Mouse (Mus musculus): Measurements from ENCODE around the gene Slc31a2. TPM values are rescaled to one million over a fixed set of nuclear protein-coding genes. Genes with fewer than 3 reads are reported as not detected.
"Not testable (repeated sequence)": the region's sequence is repeated elsewhere in the genome, so short reads cannot be mapped to it uniquely, and the experiment has no call there.

Slc31a2 gene
- polyA plus RNA-seq, 1 experiment: 8.8 TPM

DNA sequence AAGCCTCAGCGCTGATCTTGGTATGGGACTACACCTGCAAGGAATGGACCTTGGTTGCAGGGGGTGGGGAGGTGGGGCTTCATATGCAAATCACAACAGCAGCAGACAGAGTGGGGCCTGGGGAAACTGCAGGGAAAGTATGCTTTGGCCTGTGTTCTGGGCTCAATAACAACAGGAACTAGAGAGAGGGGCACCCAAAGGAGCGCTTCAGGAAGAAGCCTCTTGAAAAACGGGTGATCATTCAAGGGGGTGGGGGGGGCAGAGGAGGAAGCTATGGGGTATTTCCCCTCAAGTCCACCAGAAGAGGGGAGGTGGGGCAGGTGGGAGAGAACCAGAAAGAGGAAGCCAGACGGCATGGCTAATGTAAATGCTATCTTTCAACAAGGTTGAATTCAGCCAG is 14.0 kb upstream of the Slc31a2 start:
- H3K36me3 ChIP-seq (ENCODE audit: control insufficient read depth, insufficient read depth, low read length): no peaks in the 10 kb centered on the region
- TF ChIP-seq CTCF (IDR thresholded peaks at IDR 0.05; ENCODE audit: extremely low read depth, insufficient read length, insufficient replicate concordance, low read depth, low read length) (no peak), POLR2A (IDR thresholded peaks at IDR 0.05; ENCODE audit: low read depth, low read length) (no peak)
- H3K27ac ChIP-seq (ENCODE audit: insufficient read depth, low read depth, low read length): no peak overlapping the region
- no peaks in the 10 kb centered on the region for H3K27me3 ChIP-seq (ENCODE audit: control insufficient read depth, insufficient read depth, low read length)
- 40% methylated on average over 4 of the region's 4 CpGs for whole genome bisulfite sequencing
- H3K4me3 ChIP-seq (ENCODE audit: low read depth, low read length): no peak overlapping the region
- H3K4me1 ChIP-seq (ENCODE audit: control insufficient read depth, insufficient read depth, insufficient read length, low read length): no peaks in the 10 kb centered on the region

DNA sequence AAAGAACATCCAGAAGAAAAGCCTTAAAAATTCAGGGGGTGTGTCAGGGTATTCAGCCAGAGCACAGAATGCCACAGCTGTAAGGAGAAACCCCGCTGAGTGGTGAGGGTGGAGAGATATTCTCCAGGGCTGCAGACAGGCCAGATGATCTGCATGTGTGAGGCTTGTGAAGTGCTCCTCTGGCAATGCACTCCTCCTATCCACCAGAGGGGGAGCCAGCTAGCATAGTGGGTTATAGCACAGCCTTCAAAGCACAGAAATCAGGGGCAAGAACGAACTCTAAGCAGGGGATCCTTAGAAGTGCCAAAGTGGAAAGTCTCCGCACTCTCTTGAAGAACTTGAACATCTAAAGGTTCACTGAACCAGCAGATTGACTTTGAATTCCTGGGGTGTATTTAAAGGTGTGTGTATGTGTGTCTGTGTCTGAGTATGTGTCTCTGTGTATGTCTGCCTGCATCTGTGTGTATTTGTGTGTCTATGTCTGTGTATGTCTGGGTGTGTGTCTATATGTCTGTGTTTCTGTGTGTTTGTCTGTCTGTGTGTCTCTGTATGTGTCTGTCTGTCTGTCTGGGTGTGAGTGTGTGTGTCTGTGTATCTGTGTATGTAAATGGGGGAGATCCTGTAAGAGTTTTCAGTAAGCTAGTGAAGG is 11.3 kb upstream of the Slc31a2 start:
- whole genome bisulfite sequencing: 48% methylated on average over 3 of the region's 3 CpGs
- no peak overlapping the region for H3K27ac ChIP-seq (ENCODE audit: insufficient read depth, low read depth, low read length)

DNA sequence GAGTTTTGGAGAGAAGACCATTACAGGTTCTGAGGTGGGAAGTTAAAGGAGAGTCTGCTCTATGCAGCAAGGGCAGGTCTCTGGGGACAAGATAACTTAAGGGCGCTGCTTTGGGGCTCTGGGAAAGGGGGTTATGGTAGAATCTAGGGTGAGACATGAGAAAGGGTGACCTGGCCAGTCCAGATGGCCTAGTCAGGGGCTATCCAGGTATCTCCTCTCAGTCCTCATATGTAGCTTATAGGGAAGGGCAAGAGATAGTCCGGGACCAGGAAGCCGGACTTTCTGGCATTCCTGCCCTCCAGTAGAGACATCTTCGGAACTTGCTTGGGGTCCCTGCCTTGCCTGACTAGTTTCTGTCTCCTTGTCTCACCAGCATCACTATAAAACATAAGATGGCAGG is 10.6 kb upstream of the Slc31a2 start:
- no peaks in the 10 kb centered on the region for H3K27me3 ChIP-seq (ENCODE audit: control insufficient read depth, insufficient read depth, low read length)
- TF ChIP-seq POLR2A (IDR thresholded peaks at IDR 0.05; ENCODE audit: low read depth, low read length): no peak
- no peak for TF ChIP-seq CTCF (IDR thresholded peaks at IDR 0.05; ENCODE audit: extremely low read depth, insufficient read length, insufficient replicate concordance, low read depth, low read length)
- no peaks in the 10 kb centered on the region for H3K36me3 ChIP-seq (ENCODE audit: control insufficient read depth, insufficient read depth, low read length)
- WGBS: 89% methylated on average over 4 of the region's 4 CpGs
- H3K4me3 ChIP-seq (ENCODE audit: low read depth, low read length): no peak overlapping the region
- no peak overlapping the region for H3K27ac ChIP-seq (ENCODE audit: insufficient read depth, low read depth, low read length)
- H3K4me1 ChIP-seq (ENCODE audit: control insufficient read depth, insufficient read depth, insufficient read length, low read length): no peaks in the 10 kb centered on the region

More for the DNA sequence above, 11.3 kb upstream of the Slc31a2 start:
- Histone ChIP-seq H3K36me3 (ENCODE audit: control insufficient read depth, insufficient read depth, low read length) (no peaks in the 10 kb centered on the region), H3K27me3 (ENCODE audit: control insufficient read depth, insufficient read depth, low read length) (no peaks in the 10 kb centered on the region), H3K4me3 (ENCODE audit: low read depth, low read length) (no peak overlapping the region), H3K4me1 (ENCODE audit: control insufficient read depth, insufficient read depth, insufficient read length, low read length) (no peaks in the 10 kb centered on the region)
- no peak for TF ChIP-seq POLR2A (IDR thresholded peaks at IDR 0.05; ENCODE audit: low read depth, low read length)
- TF ChIP-seq CTCF (IDR thresholded peaks at IDR 0.05; ENCODE audit: extremely low read depth, insufficient read length, insufficient replicate concordance, low read depth, low read length): peak; percentile 28; the same call in 1 of the 2 replicates

DNA sequence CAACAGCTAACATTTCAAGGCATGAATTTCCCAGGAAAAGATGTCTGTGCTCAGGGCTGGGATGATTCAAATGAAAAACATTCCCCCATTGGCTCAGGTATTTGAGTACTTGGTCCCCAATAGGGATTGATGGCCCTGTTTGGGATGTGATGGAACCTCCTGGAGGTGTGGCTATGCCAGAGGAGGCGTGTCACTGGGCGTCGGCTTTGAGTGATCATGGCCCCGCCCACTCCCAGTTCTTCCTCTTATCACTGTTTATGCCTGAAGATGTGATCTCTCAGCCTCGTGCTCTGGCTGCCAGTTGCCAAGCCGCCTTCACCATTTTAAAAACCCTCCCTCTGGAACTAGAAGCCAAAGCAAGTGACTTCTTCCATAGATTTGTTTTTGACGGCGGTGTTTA is 7.8 kb upstream of the Slc31a2 start:
- WGBS: 55% methylated on average over 8 of the region's 8 CpGs
- Histone ChIP-seq H3K4me3 (ENCODE audit: low read depth, low read length) (no peak overlapping the region), H3K36me3 (ENCODE audit: control insufficient read depth, insufficient read depth, low read length) (no peaks in the 10 kb centered on the region), H3K27ac (ENCODE audit: insufficient read depth, low read depth, low read length) (no peak overlapping the region), H3K4me1 (ENCODE audit: control insufficient read depth, insufficient read depth, insufficient read length, low read length) (no peaks in the 10 kb centered on the region), H3K27me3 (ENCODE audit: control insufficient read depth, insufficient read depth, low read length) (no peaks in the 10 kb centered on the region)
- TF ChIP-seq POLR2A (IDR thresholded peaks at IDR 0.05; ENCODE audit: low read depth, low read length): no peak
- no peak for TF ChIP-seq CTCF (IDR thresholded peaks at IDR 0.05; ENCODE audit: extremely low read depth, insufficient read length, insufficient replicate concordance, low read depth, low read length)

DNA sequence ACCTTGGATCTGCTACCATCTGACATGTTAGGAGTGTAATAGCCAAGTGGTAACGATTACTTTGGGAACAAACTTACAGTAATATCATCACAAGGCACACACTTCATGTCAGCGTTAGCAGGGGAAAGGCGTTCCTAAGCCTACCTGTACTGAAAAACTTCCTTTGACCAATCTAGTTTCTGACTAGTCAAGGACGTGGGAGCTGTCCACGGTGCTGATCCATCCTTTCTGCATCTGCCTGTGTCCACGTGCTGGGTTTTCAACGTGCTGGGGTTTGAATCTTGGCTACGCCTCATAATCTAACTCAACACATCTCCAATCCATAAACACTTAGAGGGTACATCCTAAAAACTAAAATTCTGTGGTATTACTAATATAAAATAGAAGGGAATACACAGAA is 5.4 kb upstream of the Slc31a2 start:
- no peaks in the 10 kb centered on the region for H3K27me3 ChIP-seq (ENCODE audit: control insufficient read depth, insufficient read depth, low read length)
- WGBS: 21% methylated on average over 8 of the region's 8 CpGs
- no peak overlapping the region for H3K27ac ChIP-seq (ENCODE audit: insufficient read depth, low read depth, low read length)
- H3K4me3 ChIP-seq (ENCODE audit: low read depth, low read length): no peak overlapping the region
- no peaks in the 10 kb centered on the region for H3K4me1 ChIP-seq (ENCODE audit: control insufficient read depth, insufficient read depth, insufficient read length, low read length)
- no peaks in the 10 kb centered on the region for H3K36me3 ChIP-seq (ENCODE audit: control insufficient read depth, insufficient read depth, low read length)
- TF ChIP-seq POLR2A (IDR thresholded peaks at IDR 0.05; ENCODE audit: low read depth, low read length) (no peak), CTCF (IDR thresholded peaks at IDR 0.05; ENCODE audit: extremely low read depth, insufficient read length, insufficient replicate concordance, low read depth, low read length) (no peak)

DNA sequence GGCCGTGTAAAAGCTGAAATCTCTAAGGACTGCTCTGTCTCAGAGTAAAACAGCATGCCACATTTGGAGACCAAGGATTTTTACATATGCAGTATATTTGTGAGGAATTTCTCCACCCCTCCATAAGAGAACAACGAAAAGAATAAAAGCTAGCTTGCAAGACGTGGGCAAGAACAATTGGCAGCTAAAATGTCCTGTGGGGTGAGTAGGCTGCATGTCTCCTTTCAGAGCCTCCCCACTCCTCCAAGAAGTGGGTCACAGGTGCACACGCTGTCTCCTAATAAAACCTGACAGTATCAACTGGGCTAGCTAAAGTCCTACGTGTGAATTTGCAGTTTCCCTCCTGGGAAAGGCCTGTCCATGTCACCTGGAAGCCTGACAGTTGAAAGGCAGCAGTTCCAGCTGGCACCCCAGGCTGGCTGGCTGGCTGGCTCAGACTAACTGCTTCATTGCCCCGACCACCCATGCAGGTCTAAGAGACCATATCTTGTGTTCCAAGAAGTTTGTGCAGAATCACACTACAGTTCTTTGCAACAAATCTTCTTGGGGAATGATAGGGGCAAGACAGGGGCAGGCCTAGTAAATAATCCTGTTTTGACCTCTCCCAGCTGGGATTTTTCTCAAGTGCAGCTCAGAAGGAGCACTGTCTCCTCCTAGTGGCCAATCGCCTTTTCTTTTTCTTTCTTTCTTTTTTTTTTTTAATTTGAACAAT is 927 bp downstream of the Slc31a2 start:
- no peak for TF ChIP-seq POLR2A (IDR thresholded peaks at IDR 0.05; ENCODE audit: low read depth, low read length)
- TF ChIP-seq CTCF (IDR thresholded peaks at IDR 0.05; ENCODE audit: extremely low read depth, insufficient read length, insufficient replicate concordance, low read depth, low read length): no peak
- Histone ChIP-seq H3K4me1 (ENCODE audit: control insufficient read depth, insufficient read depth, insufficient read length, low read length) (0 out of 2 replicates have a peak, but pooled peaks cover 1% of the 10 kb centered on the region), H3K4me3 (ENCODE audit: low read depth, low read length) (no peak overlapping the region), H3K36me3 (ENCODE audit: control insufficient read depth, insufficient read depth, low read length) (no peaks in the 10 kb centered on the region), H3K27me3 (ENCODE audit: control insufficient read depth, insufficient read depth, low read length) (no peaks in the 10 kb centered on the region), H3K27ac (ENCODE audit: insufficient read depth, low read depth, low read length) (no peak overlapping the region)
- WGBS: 37% methylated on average over 7 of the region's 7 CpGs

DNA sequence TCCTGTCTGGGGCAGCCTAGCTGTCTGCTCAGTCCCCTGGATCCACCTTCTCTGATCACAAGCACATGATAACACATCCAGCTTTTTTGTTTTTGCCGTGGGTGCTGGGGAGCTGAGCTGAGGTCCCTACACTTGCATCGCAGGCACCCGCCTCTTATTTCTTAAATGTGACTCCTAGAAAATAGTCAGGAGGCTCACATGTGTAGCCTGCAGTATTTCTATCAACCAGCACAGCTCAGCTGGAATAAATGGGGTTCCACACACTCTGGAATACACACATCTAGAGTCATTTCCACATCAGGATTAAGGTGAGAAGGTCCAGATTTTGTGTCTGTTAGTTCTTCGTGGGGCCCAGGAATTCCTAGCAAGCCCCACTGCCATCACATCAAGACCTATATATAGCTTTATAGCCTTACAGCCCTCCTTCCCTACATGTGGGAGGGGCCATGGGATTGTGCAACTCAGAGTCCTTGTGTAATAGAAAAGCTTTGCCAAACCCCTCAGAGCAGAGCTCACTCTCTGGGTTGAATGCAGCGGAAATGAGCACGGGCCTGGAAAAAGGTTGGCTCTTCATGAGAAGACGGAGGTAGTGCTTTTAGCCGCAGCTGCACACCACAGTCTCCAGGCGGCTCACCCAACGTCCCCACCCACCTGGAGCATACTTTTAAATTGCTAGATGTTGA is 2.9 kb downstream of the Slc31a2 start:
- Histone ChIP-seq H3K4me3 (ENCODE audit: low read depth, low read length) (no peak overlapping the region), H3K27ac (ENCODE audit: insufficient read depth, low read depth, low read length) (no peak overlapping the region), H3K27me3 (ENCODE audit: control insufficient read depth, insufficient read depth, low read length) (no peaks in the 10 kb centered on the region), H3K36me3 (ENCODE audit: control insufficient read depth, insufficient read depth, low read length) (no peaks in the 10 kb centered on the region), H3K4me1 (ENCODE audit: control insufficient read depth, insufficient read depth, insufficient read length, low read length) (0 out of 2 replicates have a peak, but pooled peaks cover 1% of the 10 kb centered on the region)
- TF ChIP-seq POLR2A (IDR thresholded peaks at IDR 0.05; ENCODE audit: low read depth, low read length): no peak
- TF ChIP-seq CTCF (IDR thresholded peaks at IDR 0.05; ENCODE audit: extremely low read depth, insufficient read length, insufficient replicate concordance, low read depth, low read length): no peak
- WGBS: 38% methylated on average over 10 of the region's 10 CpGs

DNA sequence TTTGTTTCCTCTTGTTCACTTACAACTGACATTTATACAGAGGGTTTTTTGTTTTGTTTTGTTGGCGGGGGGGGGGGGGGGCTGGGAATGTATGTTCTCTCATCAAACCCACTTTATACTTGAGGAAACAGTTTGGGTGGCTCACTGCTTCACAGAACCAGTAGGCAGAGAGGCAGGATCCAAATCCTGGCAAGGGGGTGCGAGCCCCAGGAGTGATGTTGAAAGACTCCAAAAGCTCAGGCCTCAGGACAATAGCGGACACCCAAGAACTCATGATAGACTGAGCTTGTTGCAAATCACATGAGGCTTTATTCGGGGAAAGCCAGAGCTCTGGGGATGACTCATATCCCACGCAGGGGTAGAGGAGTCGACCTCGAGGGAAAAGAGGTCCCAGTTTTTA is 3.7 kb downstream of the Slc31a2 start:
- 66% methylated on average over 7 of the region's 7 CpGs for WGBS
- not testable (repeated sequence) for H3K27me3 ChIP-seq (ENCODE audit: control insufficient read depth, insufficient read depth, low read length); H3K4me1 ChIP-seq (ENCODE audit: control insufficient read depth, insufficient read depth, insufficient read length, low read length); H3K4me3 ChIP-seq (ENCODE audit: low read depth, low read length); H3K36me3 ChIP-seq (ENCODE audit: control insufficient read depth, insufficient read depth, low read length); H3K27ac ChIP-seq (ENCODE audit: insufficient read depth, low read depth, low read length)
